Mouse (Mus musculus) layer of hippocampus, adult 2 months (tissue): ENCODE data around the gene Mtrf1l. TPM values are rescaled to one million over a fixed set of nuclear protein-coding genes. Genes with fewer than 3 reads are reported as not detected.

Experiments used
- DNase-seq, 2 experiments: peaks; one replicate each; pipeline ENCODE4 v3.0.0; 2022; ENCODE audit warnings: low spot score in 2 of 2
- H3K27ac ChIP-seq: fragments of 200-600 bp; 2 replicates; pipeline ENCODE4 v1.8.1; 2022
- H3K4me3 ChIP-seq: fragments of 200-600 bp; 2 replicates; pipeline ENCODE4 v1.8.1; 2022; ENCODE audit warnings: mild to moderate bottlenecking
- CTCF ChIP-seq: fragments of 200-600 bp; conservative IDR thresholded peaks from 2 replicates; pipeline ENCODE4 v1.8.1; 2022; ENCODE audit warnings: antibody characterized with exemption, mild to moderate bottlenecking, moderate library complexity
- total RNA-seq, 2 experiments: library from RNA; stranded (reverse); gene quantifications; 2 replicates each; pipeline ENCODE4 v1.2.3; 2021

Mtrf1l gene
- total RNA-seq, 2 experiments from 2014 or later: 10.6 to 12.0 TPM

GRCm38 (mm10) chr10:5824779-5825178 is 1.1 kb upstream of the Mtrf1l start:
- H3K27ac ChIP-seq: peak overlapping the region; percentile 87
- DNase-seq: peak in 1 of 2 experiments; percentile 40
- peak; percentile 86 for TF ChIP-seq CTCF
- H3K4me3 ChIP-seq: peak overlapping the region; percentile 78

- H3K4me3 ChIP-seq: peak overlapping the region; percentile 78
- peak overlapping the region; percentile 87 for H3K27ac ChIP-seq
- no peak for TF ChIP-seq CTCF
- DNase-seq: no peak
These were observed 395 bp downstream of the Mtrf1l start for GRCm38 (mm10) chr10:5823291-5823739.

- Histone ChIP-seq H3K27ac (no peak overlapping the region), H3K4me3 (no peak overlapping the region)
- DNase-seq: no peak
- TF ChIP-seq CTCF: no peak
These were observed 4.9 kb downstream of the Mtrf1l start for GRCm38 (mm10) chr10:5818772-5819171.

- TF ChIP-seq CTCF: no peak
- no peak for DNase-seq
- Histone ChIP-seq H3K4me3 (no peak overlapping the region), H3K27ac (no peak overlapping the region)
These were observed 7.7 kb downstream of the Mtrf1l start for GRCm38 (mm10) chr10:5815968-5816367.

- Histone ChIP-seq H3K27ac (no peak overlapping the region), H3K4me3 (no peak overlapping the region)
- DNase-seq: no peak
- no peak for TF ChIP-seq CTCF
These were observed 10.0 kb downstream of the Mtrf1l start for GRCm38 (mm10) chr10:5813724-5814123.

GRCm38 (mm10) chr10:5807683-5808082 is 16.0 kb downstream of the Mtrf1l start:
- TF ChIP-seq CTCF: no peak
- DNase-seq: no peak
- no peak overlapping the region for H3K4me3 ChIP-seq
- H3K27ac ChIP-seq: no peak overlapping the region

GRCm38 (mm10) chr10:5806996-5807395 is 16.7 kb downstream of the Mtrf1l start:
- no peak for TF ChIP-seq CTCF
- H3K27ac ChIP-seq: no peak overlapping the region
- no peak for DNase-seq
- H3K4me3 ChIP-seq: no peak overlapping the region

- TF ChIP-seq CTCF: no peak
- H3K4me3 ChIP-seq: peak overlapping the region; percentile 87
- peak overlapping the region; percentile 82 for H3K27ac ChIP-seq
- DNase-seq: no peak
These were observed 17.3 kb downstream of the Mtrf1l start for GRCm38 (mm10) chr10:5806416-5806815.

- peak overlapping the region; percentile 87 for H3K4me3 ChIP-seq
- peak overlapping the region; percentile 82 for H3K27ac ChIP-seq
- TF ChIP-seq CTCF: no peak
- DNase-seq: peak; percentile 96
These were observed 17.9 kb downstream of the Mtrf1l start for GRCm38 (mm10) chr10:5805731-5806307.

- H3K27ac ChIP-seq: peak within 1 kb of the TSS; percentile 82
- peak within 1 kb of the TSS; percentile 87 for H3K4me3 ChIP-seq
- 0 out of 2 replicates have a peak, but pooled peaks have one; percentile 24 for TF ChIP-seq CTCF
- peak; percentile 97 to 99 for DNase-seq
These were observed 18.4 kb downstream of the Mtrf1l start, which contains the start of gene Fbxo5 for GRCm38 (mm10) chr10:5805243-5805730. Gene Fbxo5, minus strand, starts transcription at chr10:5805600.

GRCm38 (mm10) chr10:5804691-5805156 is 19.0 kb downstream of the Mtrf1l start:
- TF ChIP-seq CTCF: no peak
- Histone ChIP-seq H3K4me3 (peak overlapping the region; percentile 87), H3K27ac (no peak overlapping the region)
- no peak for DNase-seq

- TF ChIP-seq CTCF: no peak
- H3K4me3 ChIP-seq: no peak overlapping the region
These were observed 20.0 kb downstream of the Mtrf1l start for GRCm38 (mm10) chr10:5803739-5804138.

GRCm38 (mm10) chr10:5802866-5803265 is 20.8 kb downstream of the Mtrf1l start:
- TF ChIP-seq CTCF: no peak
- DNase-seq: no peak
- no peak overlapping the region for H3K27ac ChIP-seq
- no peak overlapping the region for H3K4me3 ChIP-seq

More at GRCm38 (mm10) chr10:5803739-5804138, 20.0 kb downstream of the Mtrf1l start:
- DNase-seq: no peak
- no peak overlapping the region for H3K27ac ChIP-seq

- no peak overlapping the region for H3K4me3 ChIP-seq
- H3K27ac ChIP-seq: no peak overlapping the region
- DNase-seq: no peak
- TF ChIP-seq CTCF: peak; percentile 86
These were observed 23.2 kb downstream of the Mtrf1l start for GRCm38 (mm10) chr10:5800490-5800889.
